Mouse (Mus musculus) lung, postnatal 10 days (tissue): ENCODE results near the gene Ccl17.
"Not testable (repeated sequence)": the region's sequence is repeated elsewhere in the genome, so short reads cannot be mapped to it uniquely, and the experiment has no call there.

Experiments used
- DNase-seq: peaks from one replicate; pipeline ENCODE4 v3.0.0; 2021

The Ccl17 gene

DNA sequence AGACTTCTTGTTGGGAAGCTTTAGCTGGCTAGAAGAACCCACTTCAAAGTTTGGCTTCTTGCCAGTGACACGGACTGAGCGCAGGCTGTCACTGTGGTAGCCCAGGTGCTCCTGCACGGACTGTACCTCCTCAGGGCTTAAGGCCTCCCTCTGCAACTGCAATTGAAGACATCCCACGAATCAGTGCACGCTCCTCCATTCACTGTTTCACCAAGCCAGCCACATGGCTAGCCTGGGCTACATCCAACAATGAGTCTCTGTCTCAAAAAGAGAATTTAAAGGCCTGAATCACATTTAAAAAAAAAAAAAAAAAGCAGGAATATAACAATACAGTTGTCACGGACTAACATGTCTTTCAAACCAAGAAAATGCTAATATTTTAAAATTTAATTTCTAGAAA is 18.0 kb downstream of the Ccl17 start:
- no peak for DNase-seq

DNA sequence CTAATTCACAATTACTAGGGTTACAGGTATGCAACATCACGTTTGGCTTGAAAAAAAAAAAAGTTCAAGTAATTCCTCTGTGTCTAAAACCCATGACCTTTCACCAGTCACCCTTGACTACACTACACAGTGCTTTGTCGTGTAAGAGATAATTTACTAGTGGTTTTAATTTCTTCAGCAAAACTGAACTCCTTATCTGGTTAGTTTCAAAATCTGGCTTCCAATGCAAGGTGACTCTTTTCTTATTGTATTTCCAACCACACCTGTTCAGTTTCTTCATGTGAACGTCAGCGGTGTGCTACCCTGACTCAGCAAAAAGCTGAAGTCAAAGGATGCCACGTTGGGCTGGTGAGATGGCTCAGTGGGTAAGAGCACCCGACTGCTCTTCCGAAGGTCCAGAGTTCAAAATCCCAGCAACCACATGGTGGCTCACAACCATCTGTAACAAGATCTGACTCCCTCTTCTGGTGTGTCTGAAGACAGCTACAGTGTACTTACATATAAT is 23.7 kb downstream of the Ccl17 start:
- not testable (repeated sequence) for DNase-seq

DNA sequence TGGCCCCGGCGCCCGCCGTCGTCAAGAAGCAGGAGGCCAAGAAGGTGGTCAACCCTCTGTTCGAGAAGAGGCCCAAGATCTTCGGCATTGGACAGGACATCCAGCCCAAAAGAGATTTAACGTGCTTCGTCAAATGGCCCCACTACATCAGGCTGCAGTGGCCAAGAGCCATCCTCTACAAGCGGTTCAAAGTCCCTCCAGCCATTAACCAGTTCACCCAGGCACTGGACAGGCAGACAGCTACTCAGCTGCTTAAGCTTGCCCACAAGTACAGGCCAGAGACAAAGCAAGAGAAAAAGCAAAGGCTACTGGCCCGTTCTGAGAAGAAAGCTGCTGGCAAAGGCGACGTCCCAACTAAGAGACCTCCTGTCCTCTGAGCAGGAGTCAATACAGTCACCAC is 25.5 kb downstream of the Ccl17 start:
- DNase-seq: not testable (repeated sequence)

DNA sequence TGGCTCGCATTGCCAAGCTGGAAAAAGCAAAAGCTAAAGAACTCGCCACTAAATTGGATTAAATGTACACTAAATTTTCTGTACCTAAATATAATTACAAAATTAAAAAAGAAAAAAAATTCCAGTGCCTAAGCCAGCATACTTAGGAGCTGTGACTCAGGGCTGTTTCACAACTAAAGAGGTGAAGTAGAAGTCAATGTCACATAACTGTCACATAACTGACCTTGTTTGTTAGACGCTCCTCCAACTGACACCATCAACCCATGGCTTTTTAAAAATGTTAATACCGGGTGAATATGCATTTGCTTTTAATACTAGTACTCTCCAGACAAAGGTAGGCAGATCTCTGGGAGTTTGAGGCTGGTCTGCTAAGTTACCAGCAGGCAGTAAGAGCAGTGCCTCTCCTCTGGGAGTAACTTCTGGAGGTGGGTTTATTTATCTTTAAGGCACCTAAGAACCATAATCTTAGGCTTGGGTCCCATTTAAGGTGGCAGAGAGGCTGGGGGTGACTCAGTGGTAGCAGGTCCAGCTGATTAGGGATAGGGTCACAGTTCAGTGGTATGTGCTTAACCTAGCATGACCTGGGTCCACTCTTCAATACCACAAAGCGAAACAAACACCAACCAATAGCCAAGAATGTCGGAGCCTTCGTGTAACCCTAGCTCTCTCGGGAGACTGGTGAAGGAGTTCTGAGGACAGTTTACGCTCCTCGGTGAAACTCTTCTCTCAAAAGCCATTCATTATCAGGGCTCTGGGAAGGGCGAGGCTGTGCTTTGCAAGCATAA is 26.4 kb downstream of the Ccl17 start:
- no peak for DNase-seq

- DNase-seq: peak; percentile 96
These were observed 27.7 kb downstream of the Ccl17 start, which contains the start of the genes Coq9 and Ciapin1 for GRCm38 (mm10) chr8:94837662-94838574. Coq9 (plus strand) TSS chr8:94838321. Ciapin1 (minus strand) TSS chr8:94838358.

DNA sequence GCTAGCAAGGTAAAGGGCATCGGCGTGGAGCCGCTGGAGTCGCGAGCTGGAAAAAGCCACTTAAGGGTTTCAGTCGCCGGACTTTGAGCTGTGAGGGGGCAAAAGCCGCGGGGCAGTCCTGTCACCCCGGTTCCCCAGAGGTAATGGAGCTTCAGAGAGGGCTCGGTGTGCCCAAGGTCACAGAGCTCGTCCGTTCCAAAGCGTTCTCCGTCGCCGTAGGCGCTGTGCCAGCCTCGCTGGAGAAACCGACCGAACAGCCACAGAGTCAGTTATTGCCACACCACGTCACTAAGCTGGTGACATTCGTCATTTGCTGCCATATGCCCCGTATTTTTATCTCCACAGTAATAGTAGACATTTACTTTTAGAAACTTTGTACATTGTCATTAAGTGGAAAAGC is 28.3 kb downstream of the Ccl17 start:
- DNase-seq: peak; percentile 74

DNA sequence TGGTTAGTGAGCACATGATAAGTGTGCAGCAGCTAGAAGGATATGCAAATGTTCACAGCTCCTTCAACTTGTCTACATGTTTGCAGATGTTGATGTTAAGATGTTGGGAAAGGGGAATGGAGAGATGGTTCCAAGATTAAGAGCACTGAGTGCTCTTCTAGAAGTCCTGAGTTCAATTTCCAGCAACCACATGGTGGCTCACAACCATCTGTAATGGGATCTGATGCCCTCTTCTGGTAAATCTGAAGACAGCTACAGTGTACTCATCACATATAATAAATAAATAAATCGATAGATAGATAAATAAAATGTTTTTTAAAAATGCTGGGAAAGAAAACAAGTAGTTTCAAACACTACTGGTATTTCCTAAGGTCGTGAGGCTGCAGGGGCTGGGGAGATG is 30.9 kb downstream of the Ccl17 start:
- DNase-seq: no peak

- DNase-seq: no peak
These were observed 39.8 kb downstream of the Ccl17 start for GRCm38 (mm10) chr8:94850049-94850448.

DNA sequence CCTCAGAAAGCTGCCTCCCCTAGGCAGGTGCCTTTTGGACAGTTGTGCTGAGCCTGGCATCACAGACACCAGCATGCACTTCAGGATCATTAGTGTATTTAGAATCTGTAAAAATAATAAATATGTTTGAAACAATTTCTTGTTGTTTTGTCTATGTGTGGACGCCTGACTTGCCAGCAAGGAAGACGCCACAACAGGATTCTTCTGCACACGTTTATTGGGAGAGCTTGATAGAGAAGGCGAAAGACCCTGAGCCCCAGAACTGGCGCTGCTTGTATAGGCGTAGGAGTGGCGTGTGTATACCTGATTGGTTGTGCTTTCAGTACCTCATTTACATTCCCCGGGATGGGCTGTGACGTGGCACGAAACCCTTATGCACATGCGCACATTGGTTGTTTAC is 44.5 kb downstream of the Ccl17 start:
- not testable (repeated sequence) for DNase-seq

DNA sequence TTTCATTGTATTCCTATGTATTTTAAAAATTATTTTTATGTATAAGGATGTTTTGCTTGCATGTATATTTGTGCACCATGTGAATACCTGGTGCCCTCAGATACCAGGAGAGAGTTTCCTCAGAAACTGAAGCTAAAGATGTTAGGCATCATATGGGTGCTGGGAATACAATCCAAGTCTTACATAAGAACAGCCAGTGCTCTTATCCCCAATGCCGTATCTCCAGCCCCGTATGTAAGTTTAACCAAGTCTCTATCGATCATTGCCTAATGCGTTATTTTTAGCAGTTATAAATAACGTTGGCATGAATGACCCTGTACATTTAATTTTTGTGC is 46.7 kb downstream of the Ccl17 start:
- DNase-seq: no peak

GRCm38 (mm10) chr8:94857346-94858173 is 47.3 kb downstream of the Ccl17 start, which contains the start of gene Polr2c:
Polr2c (plus strand) TSS chr8:94857450.
- DNase-seq: peak; percentile 93

GRCm38 (mm10) chr8:94861352-94861910 is 51.2 kb downstream of the Ccl17 start:
- DNase-seq: peak; percentile 83
